Mouse (Mus musculus) liver, postnatal 0 days (tissue): ENCODE measurements around the gene Cckbr.

ENCODE experiments used
- CTCF ChIP-seq: sonication (generic); IDR thresholded peaks from 2 replicates; pipeline ENCODE4 v1.5.1; 2016; ENCODE audit warnings: antibody characterized with exemption, low read depth
- EP300 ChIP-seq: IDR thresholded peaks from 2 replicates; pipeline ENCODE4 v1.6.1; 2016; ENCODE audit warnings: antibody characterized with exemption, low read depth, mild to moderate bottlenecking

- TF ChIP-seq CTCF (no peak), EP300 (no peak)
Measured at GRCm38 (mm10) chr7:105387696-105388095, 37.8 kb upstream of the Cckbr start.
